Mouse (Mus musculus): ENCODE measurements around the gene Pfdn6. TPM values are rescaled to one million over a fixed set of nuclear protein-coding genes. Genes with fewer than 3 reads are reported as not detected.
"Not testable (repeated sequence)": the region's sequence is repeated elsewhere in the genome, so short reads cannot be mapped to it uniquely, and the experiment has no call there.

The Pfdn6 gene
- total RNA-seq, 1 experiment from 2014 or later = 128 TPM

- ATAC-seq (replicated peaks; ENCODE audit: low read depth, poor library complexity, severe bottlenecking) = no peak
Measured at GRCm38 (mm10) chr17:33956336-33956735, 16.2 kb upstream of the Pfdn6 start.

- ATAC-seq (replicated peaks; ENCODE audit: low read depth, poor library complexity, severe bottlenecking) = peak; percentile 79
Measured at GRCm38 (mm10) chr17:33955555-33956214, 15.5 kb upstream of the Pfdn6 start, which contains the start of the genes Vps52 and Rps18. Vps52 (plus strand) TSS chr17:33955812. Rps18 (minus strand) TSS chr17:33956001.

GRCm38 (mm10) chr17:33954646-33955554, 14.8 kb upstream of the Pfdn6 start:
- ATAC-seq (replicated peaks; ENCODE audit: low read depth, poor library complexity, severe bottlenecking) = no peak

GRCm38 (mm10) chr17:33953961-33954565, 13.9 kb upstream of the Pfdn6 start:
- no peak for ATAC-seq (replicated peaks; ENCODE audit: low read depth, poor library complexity, severe bottlenecking)

GRCm38 (mm10) chr17:33953310-33953709, 13.2 kb upstream of the Pfdn6 start:
- ATAC-seq (replicated peaks; ENCODE audit: low read depth, poor library complexity, severe bottlenecking) = no peak

- ATAC-seq (replicated peaks; ENCODE audit: low read depth, poor library complexity, severe bottlenecking) = no peak
Measured at GRCm38 (mm10) chr17:33952879-33953278, 12.7 kb upstream of the Pfdn6 start.

GRCm38 (mm10) chr17:33952015-33952414, 11.9 kb upstream of the Pfdn6 start:
- ATAC-seq (replicated peaks; ENCODE audit: low read depth, poor library complexity, severe bottlenecking) = not testable (repeated sequence)

- peak; percentile 48 for ATAC-seq (replicated peaks; ENCODE audit: low read depth, poor library complexity, severe bottlenecking)
Measured at GRCm38 (mm10) chr17:33951021-33951946, 11.1 kb upstream of the Pfdn6 start, which contains the start of gene B3galt4. B3galt4 (minus strand) TSS chr17:33951488.

- no peak for ATAC-seq (replicated peaks; ENCODE audit: low read depth, poor library complexity, severe bottlenecking)
Measured at GRCm38 (mm10) chr17:33950131-33950625, 10.0 kb upstream of the Pfdn6 start.

GRCm38 (mm10) chr17:33948905-33949537, 8.9 kb upstream of the Pfdn6 start:
- ATAC-seq (replicated peaks; ENCODE audit: low read depth, poor library complexity, severe bottlenecking) = no peak

GRCm38 (mm10) chr17:33948090-33948904, 8.2 kb upstream of the Pfdn6 start:
- ATAC-seq (replicated peaks; ENCODE audit: low read depth, poor library complexity, severe bottlenecking) = no peak

GRCm38 (mm10) chr17:33947430-33948089, 7.4 kb upstream of the Pfdn6 start:
- peak; percentile 46 for ATAC-seq (replicated peaks; ENCODE audit: low read depth, poor library complexity, severe bottlenecking)

GRCm38 (mm10) chr17:33943454-33943853, 3.3 kb upstream of the Pfdn6 start:
- no peak for ATAC-seq (replicated peaks; ENCODE audit: low read depth, poor library complexity, severe bottlenecking)

- ATAC-seq (replicated peaks; ENCODE audit: low read depth, poor library complexity, severe bottlenecking) = no peak
Measured at GRCm38 (mm10) chr17:33941381-33941780, 1.2 kb upstream of the Pfdn6 start.

- ATAC-seq (replicated peaks; ENCODE audit: low read depth, poor library complexity, severe bottlenecking) = no peak
Measured at GRCm38 (mm10) chr17:33940981-33941380, 838 bp upstream of the Pfdn6 start.

GRCm38 (mm10) chr17:33938783-33939182, 1.4 kb downstream of the Pfdn6 start:
- ATAC-seq (replicated peaks; ENCODE audit: low read depth, poor library complexity, severe bottlenecking) = no peak

- no peak for ATAC-seq (replicated peaks; ENCODE audit: low read depth, poor library complexity, severe bottlenecking)
Measured at GRCm38 (mm10) chr17:33936993-33937392, 3.1 kb downstream of the Pfdn6 start.

Data from common myeloid progenitor, adult 5-6 weeks (primary cell).